ENCODE assay signal across 9 mouse cellular contexts in the genomic region with DNA sequence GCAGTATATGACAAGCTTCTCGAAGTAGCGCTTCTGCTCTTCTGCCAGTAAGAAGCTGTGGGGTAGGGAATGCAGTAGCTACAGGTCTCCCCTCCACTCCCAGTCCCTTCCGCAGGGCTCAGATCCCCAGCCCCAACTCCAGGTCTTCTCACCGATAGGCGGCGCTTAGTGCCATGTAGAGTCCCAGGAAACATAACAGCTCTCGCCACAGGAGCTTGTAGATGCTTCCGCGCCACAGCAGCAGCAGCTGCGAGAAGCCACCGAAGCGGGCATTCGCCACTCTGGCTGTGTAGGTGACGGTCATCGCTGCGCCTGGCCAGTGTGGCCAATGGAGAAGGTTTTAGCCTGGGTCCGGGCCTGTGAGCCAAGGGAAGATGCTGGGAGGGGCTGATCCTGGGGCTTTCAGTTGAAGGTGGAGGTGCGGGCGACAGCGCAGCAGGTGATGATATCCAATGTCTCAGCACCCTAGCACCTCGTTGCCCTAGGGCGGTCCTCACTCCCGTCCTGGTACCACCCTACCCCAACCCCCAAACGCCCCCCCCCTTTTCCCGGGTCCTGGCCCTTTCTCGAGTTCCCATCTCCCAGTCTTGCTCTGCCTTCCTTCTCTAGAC. TPM values are rescaled to one million over a fixed set of nuclear protein-coding genes. Genes with fewer than 3 reads are reported as not detected.
DNase-seq lines count a peak whose midpoint lies in the region; ATAC-seq lines count a peak whose summit lies in the region.
"Had no signal": no experiment of that assay in that cellular context is flagged by ENCODE, and none has a peak within 500 bp of the region (broad histone marks: within the 10 kb centered on the region; RNA-seq: fewer than 3 reads in every experiment).

No protein-coding gene starts in this region.

- H3K27ac ChIP-seq in forebrain, embryonic 13.5 days: no peak overlapping the region
- H3K27ac ChIP-seq in hindbrain, embryonic 15.5 days (replicated peaks): no peak overlapping the region

- H3K4me2 ChIP-seq in forebrain, embryonic 13.5 days: peak overlapping the region; percentile 72
- H3K4me2 ChIP-seq in hindbrain, embryonic 15.5 days: peak overlapping the region; percentile 84

- peaks cover 11% of the 10 kb centered on the region for H3K36me3 ChIP-seq in forebrain, embryonic 13.5 days (ENCODE audit: poor library complexity, severe bottlenecking)
- peaks cover 8% of the 10 kb centered on the region for H3K36me3 ChIP-seq in hindbrain, embryonic 15.5 days

- DNase-seq in Muller cell, postnatal 12 days (ENCODE audit: inconsistent ontology term): peak; percentile 66
- peak; percentile 80 to 83 for DNase-seq in left cerebral cortex, adult 18-20 months (ENCODE audit: low spot score in 2 of 2)
- peak; percentile 89 for DNase-seq in lung, postnatal 36 days
- DNase-seq in right cerebral cortex, adult 18-20 months: peak; percentile 82
- DNase-seq in urinary bladder, postnatal 36 days (ENCODE audit: low spot score in 2 of 2): peak; percentile 68 to 71

- no peaks in the 10 kb centered on the region for H3K4me1 ChIP-seq in forebrain, embryonic 13.5 days
- peaks cover 7% of the 10 kb centered on the region for H3K4me1 ChIP-seq in hindbrain, embryonic 15.5 days (replicated peaks)

- ATAC-seq in cerebellum, adult (ENCODE audit: insufficient number of reproducible peaks, low FRiP score, low TSS enrichment): peak; percentile 68; the same call in 1 of the 2 replicates
- ATAC-seq in forebrain, embryonic 13.5 days: peak; percentile 81
- ATAC-seq in hindbrain, embryonic 15.5 days (ENCODE audit: low FRiP score, low read depth): peak; percentile 73; the same call in 1 of the 2 replicates

- 6% methylated on average over 26 of the region's 26 CpGs for WGBS in forebrain, embryonic 13.5 days
- WGBS in hindbrain, embryonic 15.5 days: 7% methylated on average over 26 of the region's 26 CpGs

- H3K4me3 ChIP-seq in forebrain, embryonic 13.5 days: peak overlapping the region; percentile 36
- H3K4me3 ChIP-seq in hindbrain, embryonic 15.5 days: peak overlapping the region; percentile 41

- peak overlapping the region; percentile 62 for H3K9ac ChIP-seq in forebrain, embryonic 13.5 days
- H3K9ac ChIP-seq in hindbrain, embryonic 15.5 days: peak overlapping the region; percentile 56

- H3K27me3 ChIP-seq in forebrain, embryonic 13.5 days: peaks cover 53% of the 10 kb centered on the region
- H3K27me3 ChIP-seq in hindbrain, embryonic 15.5 days: peaks cover 36% of the 10 kb centered on the region

- H3K9me3 ChIP-seq in forebrain, embryonic 13.5 days (replicated peaks): no peaks in the 10 kb centered on the region; the same call in 1 of the 2 replicates
- no peaks in the 10 kb centered on the region for H3K9me3 ChIP-seq in hindbrain, embryonic 15.5 days

RNA-seq across cellular contexts. Expression of gene Best2, which starts 1.0 kb away (rescaled TPM):
- not detected in 2 replicates for polyA plus RNA-seq in forebrain, embryonic 13.5 days (2015; fragmentation: Nextera tagmentation; extraction: Ambion mirVana)
- 0.08 TPM in 1 of 2 replicates, not detected in the other for polyA plus RNA-seq in hindbrain, embryonic 15.5 days (2015; fragmentation: Nextera tagmentation; extraction: Ambion mirVana)
- total RNA-seq in left cerebral cortex, adult 18-20 months (2021): not detected
- total RNA-seq: gastrocnemius, postnatal 36 days had no signal

RNA-seq across cellular contexts. Expression of gene Asna1, which starts 11.7 kb away (rescaled TPM):
- 166 and 168 TPM in 2 replicates for polyA plus RNA-seq in forebrain, embryonic 13.5 days (2015; fragmentation: Nextera tagmentation; extraction: Ambion mirVana)
- 148 and 159 TPM in 2 replicates for polyA plus RNA-seq in hindbrain, embryonic 15.5 days (2015; fragmentation: Nextera tagmentation; extraction: Ambion mirVana)
- 100 to 1,000 TPM; 130 to 138 TPM for total RNA-seq in left cerebral cortex, adult 18-20 months (2021)

RNA-seq across cellular contexts. Expression of gene Trir, which starts 13.3 kb away (rescaled TPM):
- polyA plus RNA-seq in forebrain, embryonic 13.5 days (2015; fragmentation: Nextera tagmentation; extraction: Ambion mirVana): 125 and 154 TPM in 2 replicates
- polyA plus RNA-seq in hindbrain, embryonic 15.5 days (2015; fragmentation: Nextera tagmentation; extraction: Ambion mirVana): 123 and 132 TPM in 2 replicates
- total RNA-seq in left cerebral cortex, adult 18-20 months (2021): 100 to 1,000 TPM; 129 to 134 TPM

RNA-seq across cellular contexts. Expression of gene Hook2, which starts 22.9 kb away (rescaled TPM):
- polyA plus RNA-seq in forebrain, embryonic 13.5 days (2015; fragmentation: Nextera tagmentation; extraction: Ambion mirVana): 16.8 and 21.5 TPM in 2 replicates
- 34.0 and 37.3 TPM in 2 replicates for polyA plus RNA-seq in hindbrain, embryonic 15.5 days (2015; fragmentation: Nextera tagmentation; extraction: Ambion mirVana)
- total RNA-seq in left cerebral cortex, adult 18-20 months (2021): 1 to 10 TPM; 9.6 to 9.7 TPM

RNA-seq across cellular contexts. Expression of gene Tnpo2, which starts 23.4 kb away (rescaled TPM):
- polyA plus RNA-seq in forebrain, embryonic 13.5 days (2015; fragmentation: Nextera tagmentation; extraction: Ambion mirVana): 46.4 and 49.4 TPM in 2 replicates
- 56.8 and 63.7 TPM in 2 replicates for polyA plus RNA-seq in hindbrain, embryonic 15.5 days (2015; fragmentation: Nextera tagmentation; extraction: Ambion mirVana)
- 100 to 1,000 TPM; 171 to 176 TPM for total RNA-seq in left cerebral cortex, adult 18-20 months (2021)
